Mouse (Mus musculus): ENCODE results near the gene Rbm34. TPM values are rescaled to one million over a fixed set of nuclear protein-coding genes. Genes with fewer than 3 reads are reported as not detected.

The Rbm34 gene
- total RNA-seq, 2 experiments from 2014 or later, result 4.4 to 6.2 TPM

Other genes starting within 250 kb of the Rbm34 start
- gene Tomm20, start 25.2 kb downstream of the Rbm34 start, total RNA-seq (2021), result 100 to 1,000 TPM in 1 of 2 experiments, 10 to 100 TPM in 1; 98.0 to 115 TPM
- 10 to 100 TPM; 27.7 to 28.5 TPM for gene Pard3, start 92.8 kb upstream of the Rbm34 start, total RNA-seq (2021)